ENCODE assay signal across 7 mouse cellular contexts in the genomic region with DNA sequence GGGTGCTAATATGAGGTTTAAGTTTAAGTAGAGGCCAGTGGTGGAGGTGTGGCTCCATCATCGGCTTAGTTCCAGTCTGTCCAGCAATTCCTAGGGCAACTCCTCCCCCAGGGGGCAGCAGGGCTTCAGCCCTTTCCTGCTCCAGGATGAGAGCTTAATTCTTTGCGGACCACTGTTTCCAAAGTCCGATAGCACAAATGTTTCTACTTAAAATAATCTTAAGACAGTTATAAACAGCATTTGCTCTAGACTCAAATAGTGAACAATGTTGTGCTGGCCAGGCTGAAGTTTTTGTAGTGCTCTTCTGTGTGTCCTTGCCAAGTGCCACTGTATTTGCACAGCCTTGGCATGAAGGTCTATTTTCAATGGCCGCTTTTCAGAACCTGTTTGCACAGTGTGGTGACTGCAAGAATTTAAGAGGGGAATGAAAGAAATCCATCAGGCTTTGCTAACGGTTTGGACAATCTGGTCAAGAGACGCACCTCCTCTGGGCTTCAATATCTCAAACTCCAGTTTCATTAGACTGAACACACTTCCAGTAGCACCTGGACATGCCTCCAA. TPM values are rescaled to one million over a fixed set of nuclear protein-coding genes. Genes with fewer than 3 reads are reported as not detected.
DNase-seq lines count a peak whose midpoint lies in the region; ATAC-seq and TF ChIP-seq lines count a peak whose summit lies in the region.

No protein-coding gene starts in this region.

- no peak for TF ChIP-seq RAD21 in CH12.LX (IDR thresholded peaks at IDR 0.05; ENCODE audit: low read depth, low read length)
- no peak for TF ChIP-seq RAD21 in MEL (IDR thresholded peaks at IDR 0.05; ENCODE audit: low read depth, low read length)

- peaks cover 0 to 4% of the 10 kb centered on the region in 2 experiments for H3K36me3 ChIP-seq in CH12.LX (replicated peaks in 1 of 2; ENCODE audit: control insufficient read depth in 1 of 2, insufficient read depth in 1 of 2, low read length in 1 of 2)
- H3K36me3 ChIP-seq in MEL (ENCODE audit: control insufficient read depth in 1 of 2, insufficient read depth in 2 of 2, low read length in 2 of 2) = peaks cover 0 to 29% of the 10 kb centered on the region in 2 experiments; a peak in 2 of 4 replicates
- peaks cover 18% of the 10 kb centered on the region for H3K36me3 ChIP-seq in heart, embryonic 15.5 days
- peaks cover 14% of the 10 kb centered on the region for H3K36me3 ChIP-seq in liver, embryonic 16.5 days (ENCODE audit: control insufficient read depth, insufficient read depth)
- no peaks in the 10 kb centered on the region for H3K36me3 ChIP-seq in stomach, embryonic 14.5 days (ENCODE audit: control insufficient read depth, insufficient read depth, low read length)
- peaks cover 3% of the 10 kb centered on the region; the same call in 1 of the 2 replicates for H3K36me3 ChIP-seq in kidney, adult 2 months (ENCODE audit: control insufficient read depth, insufficient read depth, low read length)

- H3K4me3 ChIP-seq in CH12.LX (replicated peaks in 1 of 3; ENCODE audit: low read depth in 2 of 3, low read length in 2 of 3, poor library complexity in 1 of 3) = peak overlapping the region in 2 of 3 experiments; percentile 10 to 55
- peak overlapping the region; percentile 30 to 46 for H3K4me3 ChIP-seq in MEL (ENCODE audit: control insufficient read depth in 1 of 2, insufficient read depth in 1 of 2, low read depth in 2 of 2, low read length in 2 of 2)
- peak overlapping the region; percentile 79 for H3K4me3 ChIP-seq in heart, embryonic 15.5 days
- H3K4me3 ChIP-seq in liver, embryonic 16.5 days (ENCODE audit: low read depth, low read length) = peak overlapping the region; percentile 80
- H3K4me3 ChIP-seq in stomach, embryonic 14.5 days (ENCODE audit: low read depth, low read length) = peak overlapping the region; percentile 62; the same call in 1 of the 2 replicates
- no peak overlapping the region for H3K4me3 ChIP-seq in kidney, adult 2 months (ENCODE audit: insufficient read depth, low read depth, low read length)

- dilution Hi-C loops in CH12.LX (cut with MboI; ENCODE audit: extremely low pct_ligation_motif_present, extremely low pct_unique_long_range_greater_than_20kb, low sequenced_read_pairs) = no loop called here

- WGBS in heart, embryonic 15.5 days = 26% methylated on average over 6 of the region's 6 CpGs
- 44% methylated on average over 6 of the region's 6 CpGs for WGBS in liver, embryonic 16.5 days (ENCODE audit: insufficient replicate concordance)
- 24% methylated on average over 6 of the region's 6 CpGs for WGBS in stomach, embryonic 14.5 days
- WGBS in kidney, adult 2 months = 22% methylated on average over 6 of the region's 6 CpGs

- no peak overlapping the region for H3K27ac ChIP-seq in CH12.LX (ENCODE audit: insufficient read depth, low read depth)
- no peak overlapping the region for H3K27ac ChIP-seq in MEL (ENCODE audit: control insufficient read depth, low read depth, low read length)
- H3K27ac ChIP-seq in heart, embryonic 15.5 days = no peak overlapping the region
- no peak overlapping the region for H3K27ac ChIP-seq in liver, embryonic 16.5 days (ENCODE audit: low read length)
- no peak overlapping the region for H3K27ac ChIP-seq in stomach, embryonic 14.5 days (ENCODE audit: low read length)
- no peak overlapping the region for H3K27ac ChIP-seq in kidney, adult 2 months (ENCODE audit: insufficient read depth, low read depth, low read length)

- no peak for DNase-seq in CH12.LX (ENCODE audit: extremely low read depth)
- DNase-seq in MEL (ENCODE audit: low read depth, low spot score) = no peak
- no peak for DNase-seq in kidney, adult 2 months
- DNase-seq in urinary bladder, postnatal 10 days (ENCODE audit: low spot score) = no peak

- H3K4me2 ChIP-seq in CH12.LX (ENCODE audit: insufficient read depth, low read depth, poor library complexity, severe bottlenecking) = peak overlapping the region; percentile 93
- peak overlapping the region; percentile 93 for H3K4me2 ChIP-seq in heart, embryonic 15.5 days
- peak overlapping the region; percentile 94 for H3K4me2 ChIP-seq in liver, embryonic 16.5 days (ENCODE audit: low read depth, low read length)
- H3K4me2 ChIP-seq in stomach, embryonic 14.5 days (replicated peaks; ENCODE audit: low read depth, low read length) = peak overlapping the region; percentile 82

- TF ChIP-seq POLR2A in CH12.LX (IDR thresholded peaks at IDR 0.05; ENCODE audit: low read depth, low read length) (no peak), MEL (IDR thresholded peaks at IDR 0.05; ENCODE audit: control insufficient read depth in 1 of 2, insufficient read depth in 1 of 2, low read depth in 1 of 2, low read length in 2 of 2, poor library complexity in 1 of 2) (no peak)
- TF ChIP-seq POLR2A in kidney, adult 2 months (IDR thresholded peaks at IDR 0.05; ENCODE audit: low read depth, low read length) = no peak

- TF ChIP-seq EP300 in CH12.LX (IDR thresholded peaks at IDR 0.05; ENCODE audit: low read length) (no peak), MEL (IDR thresholded peaks at IDR 0.05; ENCODE audit: low read depth in 1 of 2, low read length in 2 of 2) (no peak)

- H3K9ac ChIP-seq in CH12.LX (ENCODE audit: insufficient read depth, low read depth) (no peak overlapping the region), MEL (ENCODE audit: control insufficient read depth, low read depth, low read length, poor library complexity, severe bottlenecking) (peak overlapping the region; percentile 30)
- H3K9ac ChIP-seq in heart, embryonic 15.5 days = no peak overlapping the region
- no peak overlapping the region for H3K9ac ChIP-seq in liver, embryonic 16.5 days (ENCODE audit: low read depth, low read length)
- H3K9ac ChIP-seq in stomach, embryonic 14.5 days (replicated peaks; ENCODE audit: low read depth, low read length) = no peak overlapping the region

- H3K4me1 ChIP-seq in CH12.LX (ENCODE audit: control insufficient read depth in 1 of 2, insufficient read depth in 2 of 2) = peaks cover 4 to 8% of the 10 kb centered on the region in 2 experiments; a peak in 3 of 4 replicates
- H3K4me1 ChIP-seq in MEL (ENCODE audit: control insufficient read depth in 1 of 2, insufficient read depth in 2 of 2, low read length in 2 of 2) = peaks cover 10 to 37% of the 10 kb centered on the region in 2 experiments
- H3K4me1 ChIP-seq in heart, embryonic 15.5 days (replicated peaks) = peaks cover 15% of the 10 kb centered on the region
- peaks cover 41% of the 10 kb centered on the region for H3K4me1 ChIP-seq in liver, embryonic 16.5 days (ENCODE audit: control insufficient read depth, low read depth, low read length)
- H3K4me1 ChIP-seq in stomach, embryonic 14.5 days (ENCODE audit: control insufficient read depth, insufficient read depth, low read length) = 0 out of 2 replicates have a peak, but pooled peaks cover 4% of the 10 kb centered on the region
- no peaks in the 10 kb centered on the region for H3K4me1 ChIP-seq in kidney, adult 2 months (ENCODE audit: control insufficient read depth, insufficient read depth, low read length)

- no peak for ATAC-seq in heart, embryonic 15.5 days (replicated peaks; ENCODE audit: insufficient number of reproducible peaks, insufficient read depth, low FRiP score, low read depth)
- no peak for ATAC-seq in liver, embryonic 16.5 days (ENCODE audit: low read depth)
- no peak for ATAC-seq in stomach, embryonic 14.5 days (ENCODE audit: insufficient number of reproducible peaks, insufficient read depth, low FRiP score, low read depth)

- H3K9me3 ChIP-seq in CH12.LX (replicated peaks; ENCODE audit: low read length) = no peaks in the 10 kb centered on the region
- no peaks in the 10 kb centered on the region for H3K9me3 ChIP-seq in MEL (replicated peaks; ENCODE audit: insufficient read depth, low read length)
- H3K9me3 ChIP-seq in heart, embryonic 15.5 days (replicated peaks) = no peaks in the 10 kb centered on the region
- H3K9me3 ChIP-seq in liver, embryonic 16.5 days (replicated peaks; ENCODE audit: control insufficient read depth, low read length) = no peaks in the 10 kb centered on the region
- H3K9me3 ChIP-seq in stomach, embryonic 14.5 days (ENCODE audit: control insufficient read depth, low read depth, low read length) = no peaks in the 10 kb centered on the region

- H3K79me2 ChIP-seq in CH12.LX (replicated peaks; ENCODE audit: control insufficient read depth, extremely low read depth, insufficient read depth, poor library complexity, severe bottlenecking) (no peaks in the 10 kb centered on the region), MEL (ENCODE audit: control insufficient read depth, insufficient read depth, low read length, poor library complexity) (peaks cover 5% of the 10 kb centered on the region)

- in situ Hi-C loops in CH12.LX (cut with MboI; ENCODE audit: low pct_ligation_motif_present, low pct_unique_long_range_greater_than_20kb, low sequenced_read_pairs) = no loop called here

- H3K27me3 ChIP-seq in CH12.LX (replicated peaks) (peaks cover 32% of the 10 kb centered on the region), MEL (ENCODE audit: control insufficient read depth in 1 of 2, insufficient read depth in 2 of 2, low read length in 2 of 2) (no peaks in the 10 kb centered on the region)
- H3K27me3 ChIP-seq in heart, embryonic 15.5 days = no peaks in the 10 kb centered on the region
- no peaks in the 10 kb centered on the region; the same call in 1 of the 2 replicates for H3K27me3 ChIP-seq in liver, embryonic 16.5 days (ENCODE audit: control insufficient read depth, insufficient read depth, low read depth, low read length)
- H3K27me3 ChIP-seq in stomach, embryonic 14.5 days (ENCODE audit: control insufficient read depth, insufficient read depth, low read length) = no peaks in the 10 kb centered on the region
- H3K27me3 ChIP-seq in kidney, adult 2 months (replicated peaks; ENCODE audit: control insufficient read depth, insufficient read depth, low read length) = no peaks in the 10 kb centered on the region

- TF ChIP-seq CTCF in CH12.LX (conservative IDR thresholded peaks at IDR 0.05 in 1 of 2, IDR thresholded peaks at IDR 0.05 in 1 of 2; ENCODE audit: low read depth in 2 of 2, low read length in 2 of 2) (no peak), MEL (IDR thresholded peaks at IDR 0.05 in 2 of 3, conservative IDR thresholded peaks at IDR 0.05 in 1 of 3; ENCODE audit: control insufficient read depth in 1 of 3, insufficient read depth in 1 of 3, low read depth in 2 of 3, low read length in 3 of 3, poor library complexity in 1 of 3, severe bottlenecking in 1 of 3) (no peak)
- TF ChIP-seq CTCF in kidney, adult 2 months (conservative IDR thresholded peaks at IDR 0.05; ENCODE audit: insufficient read depth, insufficient read length, low read depth, low read length) = no peak

RNA-seq across cellular contexts. Expression of a gene that starts 0.8 kb away (rescaled TPM):
- total RNA-seq in CH12.LX (2012; rRNA removed) = 4.2 TPM in 2 replicates
- total RNA-seq in CH12.LX (2014; rRNA removed) = 3.7 and 4.0 TPM in 2 replicates
- 3.3 and 3.7 TPM in 2 replicates for polyA plus RNA-seq in CH12.LX (2012; ENCODE audit: insufficient read length, low read depth)
- 15.3 and 18.7 TPM in 2 replicates for total RNA-seq in MEL (2012; rRNA removed)
- polyA plus RNA-seq in MEL (2012; ENCODE audit: insufficient read depth in 1 of 2, insufficient read length in 2 of 2, low read depth in 1 of 2, low replicate concordance in 2 of 2, missing spikeins in 1 of 2) = 10 to 100 TPM in 1 of 2 experiments, not detected in 1; 26.3 TPM
- 14.6 and 17.0 TPM in 2 replicates for polyA plus RNA-seq in heart, embryonic 15.5 days (2015; fragmentation: Nextera tagmentation; extraction: Ambion mirVana)
- 10.7 and 11.3 TPM in 2 replicates for polyA plus RNA-seq in liver, embryonic 16.5 days (2015; fragmentation: Nextera tagmentation; extraction: Ambion mirVana)
- polyA plus RNA-seq in stomach, embryonic 14.5 days (2014; fragmentation: Nextera tagmentation; extraction: Ambion mirVana) = 8.7 and 9.1 TPM in 2 replicates
- 4.3 and 5.3 TPM in 2 replicates for polyA plus RNA-seq in kidney, adult 2 months (2012; rRNA removed)

RNA-seq across cellular contexts. Expression of a gene that starts 47.0 kb away (rescaled TPM):
- total RNA-seq in CH12.LX (2012; rRNA removed) = 129 and 150 TPM in 2 replicates
- total RNA-seq in CH12.LX (2014; rRNA removed) = 229 and 235 TPM in 2 replicates
- polyA plus RNA-seq in CH12.LX (2012; ENCODE audit: insufficient read length, low read depth) = 118 and 122 TPM in 2 replicates
- 46.3 and 52.0 TPM in 2 replicates for total RNA-seq in MEL (2012; rRNA removed)
- 10 to 100 TPM in 1 of 2 experiments, not detected in 1; 50.3 TPM for polyA plus RNA-seq in MEL (2012; ENCODE audit: insufficient read depth in 1 of 2, insufficient read length in 2 of 2, low read depth in 1 of 2, low replicate concordance in 2 of 2, missing spikeins in 1 of 2)
- polyA plus RNA-seq in heart, embryonic 15.5 days (2015; fragmentation: Nextera tagmentation; extraction: Ambion mirVana) = 47.0 and 50.3 TPM in 2 replicates
- polyA plus RNA-seq in liver, embryonic 16.5 days (2015; fragmentation: Nextera tagmentation; extraction: Ambion mirVana) = 30.8 and 32.6 TPM in 2 replicates
- 94.8 and 98.5 TPM in 2 replicates for polyA plus RNA-seq in stomach, embryonic 14.5 days (2014; fragmentation: Nextera tagmentation; extraction: Ambion mirVana)
- polyA plus RNA-seq in kidney, adult 2 months (2012; rRNA removed) = 199 and 263 TPM in 2 replicates
